Mouse (Mus musculus): Measurements from ENCODE around the gene E2f6. TPM values are rescaled to one million over a fixed set of nuclear protein-coding genes. Genes with fewer than 3 reads are reported as not detected.
A peak's percentile ranks its signal among the peaks of the same experiment; 100 is the strongest.

Gene E2f6
- polyA plus RNA-seq, 1 experiment from 2014 or later, result 28.0 TPM

DNA sequence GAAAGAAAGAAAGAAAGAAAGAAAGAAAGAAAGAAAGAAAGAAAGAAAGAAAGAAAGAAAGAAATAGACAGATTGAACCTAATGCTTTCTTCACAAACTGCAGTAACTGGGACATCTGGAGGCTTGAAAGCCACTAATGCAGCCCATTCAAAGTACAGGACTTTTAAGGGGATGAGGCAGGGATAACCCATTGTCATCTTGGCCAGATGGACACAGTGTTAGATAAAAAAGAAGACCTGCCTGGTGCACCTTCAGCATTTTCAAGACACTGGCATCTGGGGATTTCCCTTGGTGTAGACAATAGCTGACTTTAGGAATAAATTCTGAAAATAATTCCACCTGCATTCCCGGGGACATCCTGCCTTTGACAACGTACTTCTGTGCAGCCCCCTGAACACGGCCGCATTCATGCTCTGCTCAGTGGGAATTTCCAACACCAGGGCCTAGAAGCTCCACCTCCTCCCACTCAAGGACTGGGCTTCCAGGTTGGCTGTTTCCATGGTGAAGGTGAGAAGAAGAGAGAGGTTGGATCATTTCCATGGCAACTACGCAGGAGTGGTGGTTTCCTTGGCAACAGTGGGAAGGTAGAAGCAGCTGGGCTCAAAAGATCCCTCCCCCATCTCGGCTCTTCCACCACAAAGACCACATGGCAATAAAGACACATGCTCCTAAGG, 45.0 kb downstream of the E2f6 start:
- Histone ChIP-seq H3K27ac (ENCODE audit: low read length) (peak overlapping the region; percentile 78), H3K9ac (replicated peaks; ENCODE audit: low read depth, low read length) (no peak overlapping the region), H3K4me1 (replicated peaks; ENCODE audit: control insufficient read depth, insufficient read depth, low read length) (peaks cover 6% of the 10 kb centered on the region)

GRCm38 (mm10) chr12:16856306-16856679, 45.5 kb downstream of the E2f6 start:
- Histone ChIP-seq H3K36me3 (ENCODE audit: control insufficient read depth, insufficient read depth) (no peaks in the 10 kb centered on the region), H3K27me3 (replicated peaks; ENCODE audit: control insufficient read depth, insufficient read depth, low read length) (no peaks in the 10 kb centered on the region), H3K9me3 (ENCODE audit: control insufficient read depth, low read length) (no peaks in the 10 kb centered on the region), H3K27ac (ENCODE audit: low read length) (peak overlapping the region; percentile 78), H3K4me3 (replicated peaks; ENCODE audit: low read length) (no peak overlapping the region), H3K4me2 (ENCODE audit: low read length) (no peak overlapping the region; the same call in 1 of the 2 replicates), H3K4me1 (replicated peaks; ENCODE audit: control insufficient read depth, insufficient read depth, low read length) (peaks cover 6% of the 10 kb centered on the region), H3K9ac (replicated peaks; ENCODE audit: low read depth, low read length) (no peak overlapping the region)
- 25% methylated on average over 2 of the region's 2 CpGs for WGBS
- peak; percentile 45 for ATAC-seq

More for the DNA sequence above, 45.0 kb downstream of the E2f6 start:
- Histone ChIP-seq H3K36me3 (ENCODE audit: control insufficient read depth, insufficient read depth) (no peaks in the 10 kb centered on the region), H3K27me3 (replicated peaks; ENCODE audit: control insufficient read depth, insufficient read depth, low read length) (no peaks in the 10 kb centered on the region), H3K9me3 (ENCODE audit: control insufficient read depth, low read length) (no peaks in the 10 kb centered on the region), H3K4me2 (ENCODE audit: low read length) (peak overlapping the region; percentile 10; the same call in 1 of the 2 replicates), H3K4me3 (replicated peaks; ENCODE audit: low read length) (no peak overlapping the region)
- ATAC-seq, result peak; percentile 95
- 2% methylated on average over 6 of the region's 6 CpGs for WGBS

DNA sequence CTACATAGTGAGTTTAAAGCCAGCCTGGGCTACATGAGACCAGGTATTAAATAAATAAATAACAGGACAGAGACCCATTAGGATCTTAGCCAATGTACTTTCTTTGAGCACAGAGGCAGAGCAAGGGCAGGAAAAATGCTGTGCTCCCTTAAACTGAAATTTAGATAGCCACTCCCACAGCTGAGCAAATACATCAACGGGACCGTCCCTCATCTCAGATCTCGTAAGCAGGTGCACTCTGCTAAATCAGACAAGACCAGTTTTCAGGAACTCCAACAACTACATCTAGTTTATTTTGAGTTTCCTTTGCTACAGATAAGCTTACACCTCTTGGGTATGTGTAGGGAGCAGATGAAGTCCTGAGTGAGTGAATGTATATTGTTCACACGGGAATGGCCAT, 47.3 kb downstream of the E2f6 start:
- 92% methylated on average over 4 of the region's 4 CpGs for WGBS
- ATAC-seq, result no peak
- H3K4me1 ChIP-seq (replicated peaks; ENCODE audit: control insufficient read depth, insufficient read depth, low read length), result peaks cover 6% of the 10 kb centered on the region

DNA sequence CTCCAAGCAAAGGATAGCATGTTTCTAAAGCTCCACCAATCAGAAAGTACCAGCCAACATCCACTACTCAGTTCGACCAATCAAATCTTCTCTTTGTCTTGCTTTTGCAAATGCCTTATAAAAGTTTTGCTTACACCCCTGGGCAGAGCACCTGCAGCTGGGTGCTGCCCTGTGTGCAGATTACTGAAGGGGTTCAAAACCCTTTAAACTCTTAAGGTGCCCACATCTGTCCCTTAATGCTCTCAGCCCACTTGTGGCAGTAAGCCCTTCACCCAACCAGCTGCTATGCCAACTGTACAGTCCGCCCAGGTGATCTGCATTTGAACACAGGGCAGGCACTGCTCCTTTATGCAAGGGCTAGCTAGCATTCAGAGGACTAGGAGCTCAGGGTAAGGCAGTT, 49.0 kb downstream of the E2f6 start:
- Histone ChIP-seq H3K9me3 (ENCODE audit: control insufficient read depth, low read length) (no peaks in the 10 kb centered on the region), H3K4me3 (replicated peaks; ENCODE audit: low read length) (no peak overlapping the region), H3K4me2 (ENCODE audit: low read length) (no peak overlapping the region), H3K9ac (replicated peaks; ENCODE audit: low read depth, low read length) (no peak overlapping the region), H3K36me3 (ENCODE audit: control insufficient read depth, insufficient read depth) (no peaks in the 10 kb centered on the region), H3K4me1 (replicated peaks; ENCODE audit: control insufficient read depth, insufficient read depth, low read length) (peaks cover 6% of the 10 kb centered on the region), H3K27ac (ENCODE audit: low read length) (no peak overlapping the region), H3K27me3 (replicated peaks; ENCODE audit: control insufficient read depth, insufficient read depth, low read length) (no peaks in the 10 kb centered on the region)
- WGBS, result 83% methylated on average over 2 of the region's 2 CpGs
- no peak for ATAC-seq

More for the DNA sequence above, 47.3 kb downstream of the E2f6 start:
- no peaks in the 10 kb centered on the region for H3K9me3 ChIP-seq (ENCODE audit: control insufficient read depth, low read length)
- H3K27me3 ChIP-seq (replicated peaks; ENCODE audit: control insufficient read depth, insufficient read depth, low read length), result no peaks in the 10 kb centered on the region
- H3K9ac ChIP-seq (replicated peaks; ENCODE audit: low read depth, low read length), result no peak overlapping the region
- no peak overlapping the region for H3K27ac ChIP-seq (ENCODE audit: low read length)
- no peaks in the 10 kb centered on the region for H3K36me3 ChIP-seq (ENCODE audit: control insufficient read depth, insufficient read depth)
- H3K4me2 ChIP-seq (ENCODE audit: low read length), result no peak overlapping the region
- no peak overlapping the region for H3K4me3 ChIP-seq (replicated peaks; ENCODE audit: low read length)

- 72% methylated on average over 1 of the region's 1 CpGs for WGBS
- Histone ChIP-seq H3K4me3 (replicated peaks; ENCODE audit: low read length) (no peak overlapping the region), H3K4me2 (ENCODE audit: low read length) (no peak overlapping the region), H3K4me1 (replicated peaks; ENCODE audit: control insufficient read depth, insufficient read depth, low read length) (peaks cover 6% of the 10 kb centered on the region), H3K9ac (replicated peaks; ENCODE audit: low read depth, low read length) (no peak overlapping the region), H3K27me3 (replicated peaks; ENCODE audit: control insufficient read depth, insufficient read depth, low read length) (no peaks in the 10 kb centered on the region), H3K36me3 (ENCODE audit: control insufficient read depth, insufficient read depth) (no peaks in the 10 kb centered on the region), H3K27ac (ENCODE audit: low read length) (no peak overlapping the region), H3K9me3 (ENCODE audit: control insufficient read depth, low read length) (no peaks in the 10 kb centered on the region)
- no peak for ATAC-seq
Observed at GRCm38 (mm10) chr12:16860533-16860932, 49.8 kb downstream of the E2f6 start.

- no peak for ATAC-seq
- H3K36me3 ChIP-seq (ENCODE audit: control insufficient read depth, insufficient read depth), result no peaks in the 10 kb centered on the region
- no peak overlapping the region for H3K9ac ChIP-seq (replicated peaks; ENCODE audit: low read depth, low read length)
- 57% methylated on average over 3 of the region's 3 CpGs for WGBS
- no peak overlapping the region for H3K4me2 ChIP-seq (ENCODE audit: low read length)
- H3K27ac ChIP-seq (ENCODE audit: low read length), result no peak overlapping the region
- peaks cover 2% of the 10 kb centered on the region for H3K4me1 ChIP-seq (replicated peaks; ENCODE audit: control insufficient read depth, insufficient read depth, low read length)
- H3K27me3 ChIP-seq (replicated peaks; ENCODE audit: control insufficient read depth, insufficient read depth, low read length), result no peaks in the 10 kb centered on the region
- H3K4me3 ChIP-seq (replicated peaks; ENCODE audit: low read length), result no peak overlapping the region
- no peaks in the 10 kb centered on the region for H3K9me3 ChIP-seq (ENCODE audit: control insufficient read depth, low read length)
Observed at GRCm38 (mm10) chr12:16860961-16861360, 50.2 kb downstream of the E2f6 start.

- H3K4me1 ChIP-seq (replicated peaks; ENCODE audit: control insufficient read depth, insufficient read depth, low read length), result no peaks in the 10 kb centered on the region
- ATAC-seq, result no peak
- 88% methylated on average over 4 of the region's 4 CpGs for WGBS
- H3K9me3 ChIP-seq (ENCODE audit: control insufficient read depth, low read length), result no peaks in the 10 kb centered on the region
- H3K27ac ChIP-seq (ENCODE audit: low read length), result no peak overlapping the region
- H3K4me3 ChIP-seq (replicated peaks; ENCODE audit: low read length), result no peak overlapping the region
- no peak overlapping the region for H3K9ac ChIP-seq (replicated peaks; ENCODE audit: low read depth, low read length)
- H3K27me3 ChIP-seq (replicated peaks; ENCODE audit: control insufficient read depth, insufficient read depth, low read length), result no peaks in the 10 kb centered on the region
- H3K36me3 ChIP-seq (ENCODE audit: control insufficient read depth, insufficient read depth), result no peaks in the 10 kb centered on the region
- no peak overlapping the region for H3K4me2 ChIP-seq (ENCODE audit: low read length)
Observed at GRCm38 (mm10) chr12:16864477-16864876, 53.7 kb downstream of the E2f6 start.

GRCm38 (mm10) chr12:16865871-16866270, 55.1 kb downstream of the E2f6 start:
- Histone ChIP-seq H3K4me2 (ENCODE audit: low read length) (no peak overlapping the region), H3K9ac (replicated peaks; ENCODE audit: low read depth, low read length) (no peak overlapping the region), H3K36me3 (ENCODE audit: control insufficient read depth, insufficient read depth) (no peaks in the 10 kb centered on the region), H3K9me3 (ENCODE audit: control insufficient read depth, low read length) (no peaks in the 10 kb centered on the region), H3K4me3 (replicated peaks; ENCODE audit: low read length) (no peak overlapping the region), H3K27me3 (replicated peaks; ENCODE audit: control insufficient read depth, insufficient read depth, low read length) (no peaks in the 10 kb centered on the region), H3K4me1 (replicated peaks; ENCODE audit: control insufficient read depth, insufficient read depth, low read length) (peaks cover 4% of the 10 kb centered on the region), H3K27ac (ENCODE audit: low read length) (no peak overlapping the region)
- ATAC-seq, result no peak
- WGBS, result 85% methylated on average over 3 of the region's 3 CpGs

DNA sequence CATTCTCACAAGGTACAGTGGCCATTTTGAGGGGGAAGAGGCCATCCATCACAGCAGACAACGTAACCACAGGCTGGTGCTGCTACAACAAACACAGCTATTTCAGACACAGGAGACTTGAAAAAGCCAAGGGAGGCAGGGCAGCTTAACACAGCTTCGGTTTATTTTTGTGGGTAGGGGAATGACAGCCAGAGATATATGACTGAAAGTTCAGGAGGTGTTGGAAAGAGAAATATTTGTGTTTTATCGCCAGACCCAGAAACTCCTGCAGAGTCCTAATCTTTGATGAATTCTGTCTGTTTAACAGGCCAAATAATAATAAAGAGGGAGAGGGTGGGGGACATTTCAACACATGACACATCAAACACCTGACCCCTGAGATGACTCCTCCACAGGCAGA, 55.7 kb downstream of the E2f6 start:
- H3K36me3 ChIP-seq (ENCODE audit: control insufficient read depth, insufficient read depth), result no peaks in the 10 kb centered on the region
- WGBS, result 83% methylated on average over 3 of the region's 3 CpGs
- H3K4me2 ChIP-seq (ENCODE audit: low read length), result no peak overlapping the region
- H3K27me3 ChIP-seq (replicated peaks; ENCODE audit: control insufficient read depth, insufficient read depth, low read length), result no peaks in the 10 kb centered on the region
- H3K9ac ChIP-seq (replicated peaks; ENCODE audit: low read depth, low read length), result no peak overlapping the region
- H3K4me1 ChIP-seq (replicated peaks; ENCODE audit: control insufficient read depth, insufficient read depth, low read length), result peaks cover 4% of the 10 kb centered on the region
- no peak for ATAC-seq
- no peak overlapping the region for H3K27ac ChIP-seq (ENCODE audit: low read length)
- no peaks in the 10 kb centered on the region for H3K9me3 ChIP-seq (ENCODE audit: control insufficient read depth, low read length)
- H3K4me3 ChIP-seq (replicated peaks; ENCODE audit: low read length), result no peak overlapping the region

DNA sequence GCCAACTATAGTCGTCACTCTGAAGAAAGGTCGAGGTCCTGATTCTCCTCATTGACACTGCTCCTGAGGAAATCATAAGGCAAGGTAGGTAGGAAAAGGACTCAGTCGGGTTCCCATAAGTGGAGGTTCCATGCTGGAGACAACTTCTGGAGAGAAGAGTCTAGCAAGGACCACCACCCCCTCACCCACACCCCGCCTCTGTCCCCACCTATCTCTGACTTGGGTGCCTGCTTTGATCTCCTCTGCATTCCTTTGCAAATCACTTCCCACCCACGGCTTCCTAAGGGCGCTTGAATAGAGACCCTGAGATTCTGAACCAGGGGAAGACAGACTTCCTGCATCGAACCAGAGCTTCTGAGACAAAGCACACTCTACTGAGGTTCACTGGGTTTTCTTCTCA, 56.5 kb downstream of the E2f6 start:
- Histone ChIP-seq H3K9ac (replicated peaks; ENCODE audit: low read depth, low read length) (no peak overlapping the region), H3K36me3 (ENCODE audit: control insufficient read depth, insufficient read depth) (no peaks in the 10 kb centered on the region), H3K4me3 (replicated peaks; ENCODE audit: low read length) (no peak overlapping the region), H3K9me3 (ENCODE audit: control insufficient read depth, low read length) (no peaks in the 10 kb centered on the region), H3K27ac (ENCODE audit: low read length) (no peak overlapping the region), H3K27me3 (replicated peaks; ENCODE audit: control insufficient read depth, insufficient read depth, low read length) (no peaks in the 10 kb centered on the region), H3K4me1 (replicated peaks; ENCODE audit: control insufficient read depth, insufficient read depth, low read length) (peaks cover 4% of the 10 kb centered on the region), H3K4me2 (ENCODE audit: low read length) (no peak overlapping the region)
- 74% methylated on average over 7 of the region's 7 CpGs for WGBS
- ATAC-seq, result no peak
